Mouse (Mus musculus) adrenal gland, adult 2 months (tissue): ENCODE measurements at regions not wholly inside any gene's neighbourhood (a gene's known extent, or its start where the extent isn't known, plus 50 kb on each side); places are given as distances from the start of the nearest gene placed in this dataset.

ENCODE experiments used
- DNase-seq: peaks from one replicate; pipeline ENCODE4 v3.0.0; 2021

GRCm38 (mm10) chr16:95839512-95840253, 137.8 kb downstream of the Ets2 start:
- DNase-seq, result no peak

- no peak for DNase-seq
These were observed 137.1 kb downstream of the Ets2 start for GRCm38 (mm10) chr16:95838886-95839430.

- DNase-seq, result no peak
These were observed 136.6 kb downstream of the Ets2 start for GRCm38 (mm10) chr16:95838478-95838846.

- no peak for DNase-seq
These were observed 136.0 kb downstream of the Ets2 start for GRCm38 (mm10) chr16:95837723-95838477.

GRCm38 (mm10) chr16:95835941-95836340, 134.1 kb downstream of the Ets2 start:
- DNase-seq, result peak; percentile 70

GRCm38 (mm10) chr16:95834556-95835288, 132.8 kb downstream of the Ets2 start:
- no peak for DNase-seq

- DNase-seq, result no peak
These were observed 131.6 kb downstream of the Ets2 start for GRCm38 (mm10) chr16:95833455-95833854.

- DNase-seq, result no peak
These were observed 130.5 kb downstream of the Ets2 start for GRCm38 (mm10) chr16:95832346-95832739.

- DNase-seq, result peak; percentile 69
These were observed 129.9 kb downstream of the Ets2 start for GRCm38 (mm10) chr16:95831566-95832345.

- DNase-seq, result no peak
These were observed 125.5 kb downstream of the Ets2 start for GRCm38 (mm10) chr16:95827402-95827737.

GRCm38 (mm10) chr16:95826681-95827401, 125.0 kb downstream of the Ets2 start:
- DNase-seq, result no peak

GRCm38 (mm10) chr16:95825723-95826122, 123.8 kb downstream of the Ets2 start:
- no peak for DNase-seq

- DNase-seq, result peak; percentile 66
These were observed 123.1 kb downstream of the Ets2 start for GRCm38 (mm10) chr16:95824720-95825534.

GRCm38 (mm10) chr16:95823803-95824202, 121.9 kb downstream of the Ets2 start:
- no peak for DNase-seq

- no peak for DNase-seq
These were observed 119.2 kb downstream of the Ets2 start for GRCm38 (mm10) chr16:95821080-95821479.

GRCm38 (mm10) chr16:95820606-95821005, 118.7 kb downstream of the Ets2 start:
- no peak for DNase-seq

GRCm38 (mm10) chr16:95820013-95820412, 118.1 kb downstream of the Ets2 start:
- DNase-seq, result no peak

- no peak for DNase-seq
These were observed 114.1 kb downstream of the Ets2 start for GRCm38 (mm10) chr16:95815966-95816365.

- no peak for DNase-seq
These were observed 113.4 kb downstream of the Ets2 start for GRCm38 (mm10) chr16:95815206-95815731.

GRCm38 (mm10) chr16:95814513-95815118, 112.7 kb downstream of the Ets2 start:
- DNase-seq, result peak; percentile 84
